Comparison of ENCODE assay signal across 10 mouse cellular contexts in genomic region chr5:134540881-134541280, GRCm38 (mm10). TPM values are rescaled to one million over a fixed set of nuclear protein-coding genes. Genes with fewer than 3 reads are reported as not detected.
DNase-seq lines count a peak whose midpoint lies in the region; ATAC-seq lines count a peak whose summit lies in the region.
"Had no signal": no experiment of that assay in that cellular context is flagged by ENCODE, and none has a peak within 500 bp of the region (broad histone marks: within the 10 kb centered on the region; RNA-seq: fewer than 3 reads in every experiment).

No protein-coding gene starts in this region.

- H3K9me3 ChIP-seq in embryonic facial prominence, embryonic 13.5 days = peaks cover 5% of the 10 kb centered on the region; the same call in 1 of the 2 replicates
- H3K9me3 ChIP-seq: midbrain, embryonic 12.5 days had no signal

- H3K4me3 ChIP-seq in embryonic facial prominence, embryonic 13.5 days = no peak overlapping the region
- H3K4me3 ChIP-seq: midbrain, embryonic 12.5 days had no signal

- peak; percentile 23 for DNase-seq in kidney, adult 18-20 months
- DNase-seq in kidney, adult 9 months = no peak
- DNase-seq in heart, postnatal 25 days (ENCODE audit: low spot score) = peak; percentile 28
- DNase-seq in lung, postnatal 14 days = peak; percentile 43
- DNase-seq in spleen, adult 12 weeks (ENCODE audit: low spot score) = no peak
- no peak for DNase-seq in spleen, postnatal 10 days (ENCODE audit: low spot score in 2 of 2)
- no peak for DNase-seq in layer of hippocampus, adult 9-10 months (ENCODE audit: low spot score)

- peaks cover 26% of the 10 kb centered on the region for H3K4me1 ChIP-seq in embryonic facial prominence, embryonic 13.5 days

- no peaks in the 10 kb centered on the region for H3K27me3 ChIP-seq in embryonic facial prominence, embryonic 13.5 days
- H3K27me3 ChIP-seq: midbrain, embryonic 12.5 days had no signal

- H3K4me2 ChIP-seq in embryonic facial prominence, embryonic 13.5 days = no peak overlapping the region
- H3K4me2 ChIP-seq: midbrain, embryonic 12.5 days had no signal

- H3K36me3 ChIP-seq in embryonic facial prominence, embryonic 13.5 days = peaks cover 36% of the 10 kb centered on the region

- WGBS in embryonic facial prominence, embryonic 13.5 days = 53% methylated on average over 6 of the region's 6 CpGs

- ATAC-seq in embryonic facial prominence, embryonic 13.5 days (ENCODE audit: insufficient number of reproducible peaks, insufficient read depth, low FRiP score, low TSS enrichment, low read depth) = no peak

- intact Hi-C loops in heart, postnatal 25 days (cut with DNase I) = no loop called here

- 0 out of 2 replicates have a peak overlapping the region, but pooled peaks have one; percentile 12 for H3K9ac ChIP-seq in embryonic facial prominence, embryonic 13.5 days
- H3K9ac ChIP-seq: midbrain, embryonic 12.5 days had no signal

- H3K27ac ChIP-seq in embryonic facial prominence, embryonic 13.5 days = peak overlapping the region; percentile 66; the same call in 1 of the 2 replicates
- H3K27ac ChIP-seq: midbrain, embryonic 12.5 days had no signal

RNA-seq across cellular contexts. Expression of gene Clip2, which starts 11.4 kb away (rescaled TPM):
- polyA plus RNA-seq in embryonic facial prominence, embryonic 13.5 days (2015; fragmentation: Nextera tagmentation; extraction: Ambion mirVana) = 5.4 and 5.8 TPM in 2 replicates
- total RNA-seq in heart, postnatal 25 days (2021) = 1 to 10 TPM; 6.9 to 7.9 TPM

RNA-seq across cellular contexts. Expression of gene Syna, which starts 19.1 kb away (rescaled TPM):
- 0.10 and 0.12 TPM in 2 replicates for polyA plus RNA-seq in embryonic facial prominence, embryonic 13.5 days (2015; fragmentation: Nextera tagmentation; extraction: Ambion mirVana)
- not detected for total RNA-seq in heart, postnatal 25 days (2021)
- polyA plus RNA-seq: embryonic facial prominence, embryonic 11.5 days had no signal

RNA-seq across cellular contexts. Expression of gene Rfc2, which starts 40.3 kb away (rescaled TPM):
- 326 and 332 TPM in 2 replicates for polyA plus RNA-seq in embryonic facial prominence, embryonic 13.5 days (2015; fragmentation: Nextera tagmentation; extraction: Ambion mirVana)
- 10 to 100 TPM; 24.8 TPM for total RNA-seq in heart, postnatal 25 days (2021)

Comparison
In these comparisons a context has a peak if more than half of its experiments do, and no peak if none do; other contexts are left out.
1. DNase-seq: peak in kidney, adult 18-20 months (single experiment), heart, postnatal 25 days (single experiment) and lung, postnatal 14 days (single experiment); none in kidney, adult 9 months (single experiment), spleen, adult 12 weeks (single experiment), spleen, postnatal 10 days (0 of 2) and layer of hippocampus, adult 9-10 months (single experiment).